Mouse (Mus musculus) lung, adult 18-20 months (tissue): Measurements from ENCODE around the gene Dync1h1.
"Not testable (repeated sequence)": the region's sequence is repeated elsewhere in the genome, so short reads cannot be mapped to it uniquely, and the experiment has no call there.

Source experiments
- DNase-seq, 2 experiments: peaks; one replicate each; pipeline ENCODE4 v3.0.0; 2022; ENCODE audit warnings: mixed read lengths in 2 of 2

The Dync1h1 gene

GRCm38 (mm10) chr12:110696975-110697400 lies 95.7 kb downstream of the Dync1h1 start:
- no peak for DNase-seq

GRCm38 (mm10) chr12:110697457-110697856 lies 96.2 kb downstream of the Dync1h1 start:
- DNase-seq: no peak

- no peak for DNase-seq
Observed at GRCm38 (mm10) chr12:110698080-110698479, 96.8 kb downstream of the Dync1h1 start.

GRCm38 (mm10) chr12:110698523-110699170 lies 97.4 kb downstream of the Dync1h1 start:
- DNase-seq: no peak

GRCm38 (mm10) chr12:110699171-110699547 lies 97.9 kb downstream of the Dync1h1 start:
- no peak for DNase-seq

GRCm38 (mm10) chr12:110700730-110701129 lies 99.5 kb downstream of the Dync1h1 start:
- DNase-seq: no peak

- not testable (repeated sequence) for DNase-seq
Observed at GRCm38 (mm10) chr12:110701363-110701762, 100.1 kb downstream of the Dync1h1 start.

- DNase-seq: no peak
Observed at GRCm38 (mm10) chr12:110702556-110702955, 101.3 kb downstream of the Dync1h1 start, which contains the start of gene Hsp90aa1. Hsp90aa1 (minus strand) TSS chr12:110702728.

GRCm38 (mm10) chr12:110703008-110703471 lies 101.8 kb downstream of the Dync1h1 start:
- peak; percentile 84 to 87 for DNase-seq

GRCm38 (mm10) chr12:110703682-110704081 lies 102.4 kb downstream of the Dync1h1 start:
- no peak for DNase-seq

GRCm38 (mm10) chr12:110705419-110705818 lies 104.2 kb downstream of the Dync1h1 start:
- not testable (repeated sequence) for DNase-seq

GRCm38 (mm10) chr12:110706337-110707231 lies 105.3 kb downstream of the Dync1h1 start:
- peak; percentile 78 to 79 for DNase-seq

- no peak for DNase-seq
Observed at GRCm38 (mm10) chr12:110707451-110707850, 106.2 kb downstream of the Dync1h1 start.

- DNase-seq: no peak
Observed at GRCm38 (mm10) chr12:110711270-110711669, 110.0 kb downstream of the Dync1h1 start.

GRCm38 (mm10) chr12:110713784-110714183 lies 112.5 kb downstream of the Dync1h1 start:
- DNase-seq: no peak

- no peak for DNase-seq
Observed at GRCm38 (mm10) chr12:110714215-110714614, 113.0 kb downstream of the Dync1h1 start.

GRCm38 (mm10) chr12:110716004-110716403 lies 114.8 kb downstream of the Dync1h1 start:
- no peak for DNase-seq
